Mouse (Mus musculus): Measurements from ENCODE around the gene H2-T23. TPM values are rescaled to one million over a fixed set of nuclear protein-coding genes. Genes with fewer than 3 reads are reported as not detected.

H2-T23 gene
- 8.8 TPM for polyA plus RNA-seq (2014; fragmentation: Illumina TruSeq; extraction: RNeasy Lipid Tissue Mini Kit (QIAGEN cat#74804); ENCODE audit: low replicate concordance)

GRCm38 (mm10) chr17:36032351-36032875 is at the start of gene H2-T23:
Gene H2-T23, minus strand, starts transcription at chr17:36032855.

GRCm38 (mm10) chr17:36058362-36058761 is 25.7 kb upstream of the H2-T23 start, which contains the start of gene Gm11127:
Gene Gm11127, minus strand, starts transcription at chr17:36058371.

GRCm38 (mm10) chr17:36042610-36043169 is 10.0 kb upstream of the H2-T23 start, which contains the start of the genes H2-T22 and Gm6034:
Gene H2-T22, minus strand, starts transcription at chr17:36042747.
Gene Gm6034, plus strand, starts transcription at chr17:36042961.

GRCm38 (mm10) chr17:36020191-36021073 is 12.2 kb downstream of the H2-T23 start, which contains the start of gene H2-T24:
Gene H2-T24, minus strand, starts transcription at chr17:36020560.

Other genes starting within 250 kb of the H2-T23 start
- 3.7 TPM for gene Ier3, start 211.2 kb downstream of the H2-T23 start, polyA plus RNA-seq (2014; fragmentation: Illumina TruSeq; extraction: RNeasy Lipid Tissue Mini Kit (QIAGEN cat#74804); ENCODE audit: low replicate concordance)
- gene Flot1, start 209.6 kb downstream of the H2-T23 start, polyA plus RNA-seq (2014; fragmentation: Illumina TruSeq; extraction: RNeasy Lipid Tissue Mini Kit (QIAGEN cat#74804); ENCODE audit: low replicate concordance): 3.5 TPM
- 23.6 TPM for gene Tubb5, start 194.5 kb downstream of the H2-T23 start, polyA plus RNA-seq (2014; fragmentation: Illumina TruSeq; extraction: RNeasy Lipid Tissue Mini Kit (QIAGEN cat#74804); ENCODE audit: low replicate concordance)
- gene Mdc1, start 191.3 kb downstream of the H2-T23 start, polyA plus RNA-seq (2014; fragmentation: Illumina TruSeq; extraction: RNeasy Lipid Tissue Mini Kit (QIAGEN cat#74804); ENCODE audit: low replicate concordance): 9.7 TPM
- 1.3 TPM for gene Nrm, start 171.5 kb downstream of the H2-T23 start, polyA plus RNA-seq (2014; fragmentation: Illumina TruSeq; extraction: RNeasy Lipid Tissue Mini Kit (QIAGEN cat#74804); ENCODE audit: low replicate concordance)
- 1.2 TPM for gene Ppp1r18, start 167.3 kb downstream of the H2-T23 start, polyA plus RNA-seq (2014; fragmentation: Illumina TruSeq; extraction: RNeasy Lipid Tissue Mini Kit (QIAGEN cat#74804); ENCODE audit: low replicate concordance)
- 16.5 TPM for gene Dhx16, start 153.0 kb downstream of the H2-T23 start, polyA plus RNA-seq (2014; fragmentation: Illumina TruSeq; extraction: RNeasy Lipid Tissue Mini Kit (QIAGEN cat#74804); ENCODE audit: low replicate concordance)
- gene 2310061I04Rik, start 135.4 kb downstream of the H2-T23 start, polyA plus RNA-seq (2014; fragmentation: Illumina TruSeq; extraction: RNeasy Lipid Tissue Mini Kit (QIAGEN cat#74804); ENCODE audit: low replicate concordance): 30.1 TPM
- gene Atat1, start 122.8 kb downstream of the H2-T23 start, polyA plus RNA-seq (2014; fragmentation: Illumina TruSeq; extraction: RNeasy Lipid Tissue Mini Kit (QIAGEN cat#74804); ENCODE audit: low replicate concordance): 17.0 TPM
- gene Mrps18b, start 116.5 kb downstream of the H2-T23 start, polyA plus RNA-seq (2014; fragmentation: Illumina TruSeq; extraction: RNeasy Lipid Tissue Mini Kit (QIAGEN cat#74804); ENCODE audit: low replicate concordance): 8.4 TPM
- gene Ppp1r10, start 116.4 kb downstream of the H2-T23 start, polyA plus RNA-seq (2014; fragmentation: Illumina TruSeq; extraction: RNeasy Lipid Tissue Mini Kit (QIAGEN cat#74804); ENCODE audit: low replicate concordance): 28.3 TPM
- 36.1 TPM for gene Abcf1, start 63.1 kb downstream of the H2-T23 start, polyA plus RNA-seq (2014; fragmentation: Illumina TruSeq; extraction: RNeasy Lipid Tissue Mini Kit (QIAGEN cat#74804); ENCODE audit: low replicate concordance)
- gene Gnl1, start 53.0 kb downstream of the H2-T23 start, polyA plus RNA-seq (2014; fragmentation: Illumina TruSeq; extraction: RNeasy Lipid Tissue Mini Kit (QIAGEN cat#74804); ENCODE audit: low replicate concordance): 0.56 TPM
- 0.59 TPM for gene Prr3, start 52.6 kb downstream of the H2-T23 start, polyA plus RNA-seq (2014; fragmentation: Illumina TruSeq; extraction: RNeasy Lipid Tissue Mini Kit (QIAGEN cat#74804); ENCODE audit: low replicate concordance)
- 5.7 TPM for gene H2-T24, start 12.3 kb downstream of the H2-T23 start, polyA plus RNA-seq (2014; fragmentation: Illumina TruSeq; extraction: RNeasy Lipid Tissue Mini Kit (QIAGEN cat#74804); ENCODE audit: low replicate concordance)
- gene H2-T22, start 9.9 kb upstream of the H2-T23 start, polyA plus RNA-seq (2014; fragmentation: Illumina TruSeq; extraction: RNeasy Lipid Tissue Mini Kit (QIAGEN cat#74804); ENCODE audit: low replicate concordance): 8.7 TPM
- gene Gm6034, start 10.1 kb upstream of the H2-T23 start, polyA plus RNA-seq (2014; fragmentation: Illumina TruSeq; extraction: RNeasy Lipid Tissue Mini Kit (QIAGEN cat#74804); ENCODE audit: low replicate concordance): not detected
- gene Gm11127, start 25.5 kb upstream of the H2-T23 start, polyA plus RNA-seq (2014; fragmentation: Illumina TruSeq; extraction: RNeasy Lipid Tissue Mini Kit (QIAGEN cat#74804); ENCODE audit: low replicate concordance): 6.5 TPM
- not detected for gene Gm19684, start 88.8 kb upstream of the H2-T23 start, polyA plus RNA-seq (2014; fragmentation: Illumina TruSeq; extraction: RNeasy Lipid Tissue Mini Kit (QIAGEN cat#74804); ENCODE audit: low replicate concordance)
- gene Gm7030, start 96.6 kb upstream of the H2-T23 start, polyA plus RNA-seq (2014; fragmentation: Illumina TruSeq; extraction: RNeasy Lipid Tissue Mini Kit (QIAGEN cat#74804); ENCODE audit: low replicate concordance): not detected
- 18.8 TPM for gene Gm8909, start 135.7 kb upstream of the H2-T23 start, polyA plus RNA-seq (2014; fragmentation: Illumina TruSeq; extraction: RNeasy Lipid Tissue Mini Kit (QIAGEN cat#74804); ENCODE audit: low replicate concordance)
- gene H2-T3, start 157.4 kb upstream of the H2-T23 start, polyA plus RNA-seq (2014; fragmentation: Illumina TruSeq; extraction: RNeasy Lipid Tissue Mini Kit (QIAGEN cat#74804); ENCODE audit: low replicate concordance): 85.1 TPM
- 7.6 TPM for gene Rpp21, start 225.2 kb upstream of the H2-T23 start, polyA plus RNA-seq (2014; fragmentation: Illumina TruSeq; extraction: RNeasy Lipid Tissue Mini Kit (QIAGEN cat#74804); ENCODE audit: low replicate concordance)
- gene Trim39, start 239.4 kb upstream of the H2-T23 start, polyA plus RNA-seq (2014; fragmentation: Illumina TruSeq; extraction: RNeasy Lipid Tissue Mini Kit (QIAGEN cat#74804); ENCODE audit: low replicate concordance): 18.1 TPM

Data from small intestine, adult 10 weeks (tissue).